Mouse (Mus musculus) stomach, postnatal 0 days (tissue): Measurements from ENCODE around the gene Gm28051. TPM values are rescaled to one million over a fixed set of nuclear protein-coding genes. Genes with fewer than 3 reads are reported as not detected.
A peak's percentile ranks its signal among the peaks of the same experiment; 100 is the strongest.

ENCODE experiments used
- ATAC-seq: fragments of 200-750 bp; cut with Nextera tagmentation; 2 replicates; pipeline ENCODE4 v1.8.0; 2017; ENCODE audit not compliant: low FRiP score, low TSS enrichment
- DNase-seq: peaks from one replicate; pipeline ENCODE4 v3.0.0-alpha.2; 2016; ENCODE audit warnings: low spot score
- H3K27ac ChIP-seq: fragments of 300-500 bp; sonication (generic); replicated peaks from 2 replicates; pipeline ENCODE4 v1.5.1; 2014; ENCODE audit warnings: mild to moderate bottlenecking, control low read depth
- H3K27me3 ChIP-seq: fragments of 300-500 bp; sonication (generic); 2 replicates; pipeline ENCODE4 v1.6.1; 2014; ENCODE audit warnings: low read length; ENCODE audit not compliant: control insufficient read depth, insufficient read depth
- H3K36me3 ChIP-seq: fragments of 300-500 bp; sonication (generic); 2 replicates; pipeline ENCODE4 v1.6.1; 2014; ENCODE audit warnings: low read length, mixed read lengths; ENCODE audit not compliant: control insufficient read depth, insufficient read depth
- H3K4me1 ChIP-seq: fragments of 300-500 bp; sonication (generic); replicated peaks from 2 replicates; pipeline ENCODE4 v1.6.1; 2014; ENCODE audit warnings: antibody characterized with exemption; ENCODE audit not compliant: control insufficient read depth, insufficient read depth
- H3K4me2 ChIP-seq: fragments of 300-500 bp; sonication (generic); replicated peaks from 2 replicates; pipeline ENCODE4 v1.6.1; 2014; ENCODE audit warnings: low read depth, mild to moderate bottlenecking, control low read depth, moderate library complexity
- H3K4me3 ChIP-seq: fragments of 300-500 bp; sonication (generic); 2 replicates; pipeline ENCODE4 v1.5.1; 2014; ENCODE audit warnings: low read depth, low read length, control low read depth
- H3K9ac ChIP-seq: fragments of 300-500 bp; sonication (generic); 2 replicates; pipeline ENCODE4 v1.6.1; 2014; ENCODE audit warnings: mild to moderate bottlenecking, low read length, control low read depth, mixed read lengths
- H3K9me3 ChIP-seq: fragments of 300-500 bp; sonication (generic); 2 replicates; pipeline ENCODE4 v1.6.1; 2016; ENCODE audit warnings: low read length; ENCODE audit not compliant: control insufficient read depth
- CTCF ChIP-seq: IDR thresholded peaks from 2 replicates; pipeline ENCODE4 v1.5.1; 2016; ENCODE audit warnings: antibody characterized with exemption, low read depth, mild to moderate bottlenecking, moderate library complexity
- EP300 ChIP-seq: optimal IDR thresholded peaks from 2 replicates; pipeline ENCODE3; 2016; ENCODE audit warnings: antibody characterized with exemption
- WGBS: fragments of 180-500 bp; shearing (Covaris S2); extraction: QIAGEN DNeasy Blood & Tissue Kit; methylation state at CpG from one replicate; pipeline ENCODE4 v1.1.7; 2014; 5-methylcytosine and 5-hydroxymethylcytosine counted together
- polyA plus RNA-seq: library from polyadenylated mRNA; unstranded; fragments of >200 nt; fragmentation: Nextera tagmentation; extraction: Ambion mirVana; gene quantifications from 2 replicates; pipeline ENCODE4 v1.2.1, GENCODE M21; 2015

Gene Gm28051
- polyA plus RNA-seq = not detected in 2 replicates

DNA sequence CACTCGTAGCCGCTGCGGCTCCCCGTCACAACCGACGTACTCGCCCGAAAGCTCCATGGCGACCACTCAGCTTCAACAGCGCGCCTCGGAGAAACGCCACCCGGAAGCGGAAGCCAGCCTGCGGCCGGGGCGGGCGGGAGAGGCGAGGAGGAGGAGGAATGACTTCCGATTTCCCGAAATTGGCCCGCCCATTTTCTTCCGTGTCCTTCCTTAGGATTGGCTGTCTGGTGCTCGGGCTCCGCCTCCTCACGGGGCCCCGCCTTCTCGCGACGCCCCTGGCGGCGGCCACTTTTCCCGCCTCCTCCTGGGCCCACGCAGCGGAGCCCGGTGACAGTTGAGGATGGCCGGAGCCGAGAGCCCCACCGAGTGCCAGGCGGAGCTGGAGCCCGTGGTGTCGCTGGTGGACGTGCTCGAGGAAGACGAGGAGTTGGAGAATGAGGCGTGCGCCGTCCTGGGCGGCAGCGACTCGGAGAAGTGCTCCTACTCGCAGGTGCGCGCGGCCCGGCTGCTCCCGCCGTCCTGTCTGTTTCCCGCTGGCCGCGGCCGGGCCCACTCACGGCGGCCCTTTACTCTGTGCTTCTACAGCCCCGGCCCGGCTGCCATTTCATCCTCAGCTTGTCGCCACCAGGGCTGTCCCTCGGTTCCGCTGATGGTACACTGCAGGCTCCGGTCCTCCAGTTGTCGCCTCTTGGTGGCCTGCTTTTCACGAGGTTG lies at the start of gene Gm28051, which contains the start of the genes Gon7 and Ubr7:
Gene Gm28051 (minus strand): TSS at position 77 of the 714 bp plus-strand sequence.
Gene Gon7 (minus strand): TSS at position 115 of the 714 bp plus-strand sequence.
Gene Ubr7 (plus strand): TSS at position 279 of the 714 bp plus-strand sequence.
- Histone ChIP-seq H3K4me2 (peak within 1 kb of the TSS; percentile 95), H3K27me3 (no peaks in the 10 kb centered on the region), H3K27ac (peak within 1 kb of the TSS; percentile 86), H3K4me1 (no peaks in the 10 kb centered on the region; the same call in 1 of the 2 replicates), H3K9ac (peak within 1 kb of the TSS; percentile 80), H3K4me3 (peak within 1 kb of the TSS; percentile 89), H3K9me3 (no peaks in the 10 kb centered on the region), H3K36me3 (no peaks in the 10 kb centered on the region)
- ATAC-seq = peak; percentile 98
- TF ChIP-seq CTCF = peak; percentile 71
- TF ChIP-seq EP300 = no peak
- under 1% methylated on average over 62 of the region's 73 CpGs for WGBS
- peak; percentile 97 for DNase-seq

DNA sequence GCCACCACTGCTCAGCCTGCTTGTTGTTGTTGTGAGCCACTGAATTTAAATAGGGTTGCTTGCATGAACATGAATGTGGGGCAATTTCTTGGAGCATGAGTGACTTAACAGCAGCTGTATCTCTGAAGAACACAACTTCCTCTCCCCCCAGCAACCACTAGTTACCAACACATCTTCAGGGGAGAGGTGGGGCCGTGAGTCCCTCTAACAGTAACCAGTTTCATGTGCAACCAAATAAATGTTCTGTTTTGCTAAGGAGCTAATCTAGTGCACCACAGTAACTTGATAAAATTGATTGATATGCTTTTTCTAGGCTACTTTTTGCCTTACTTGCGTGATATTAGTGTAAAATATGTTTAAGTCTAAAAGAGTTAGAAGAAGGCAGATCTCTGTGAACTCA lies 42.0 kb upstream of the Gm28051 start:
- ATAC-seq (no peak), DNase-seq (no peak)
- no peak overlapping the region for H3K4me3 ChIP-seq
- H3K27ac ChIP-seq = no peak overlapping the region
- no peak overlapping the region for H3K4me2 ChIP-seq
- TF ChIP-seq CTCF = no peak
- no peak for TF ChIP-seq EP300
- no peak overlapping the region for H3K9ac ChIP-seq
- no peaks in the 10 kb centered on the region for H3K36me3 ChIP-seq
- H3K27me3 ChIP-seq = no peaks in the 10 kb centered on the region
- H3K9me3 ChIP-seq = no peaks in the 10 kb centered on the region
- 86% methylated on average over 2 of the region's 2 CpGs for WGBS
- no peaks in the 10 kb centered on the region for H3K4me1 ChIP-seq

DNA sequence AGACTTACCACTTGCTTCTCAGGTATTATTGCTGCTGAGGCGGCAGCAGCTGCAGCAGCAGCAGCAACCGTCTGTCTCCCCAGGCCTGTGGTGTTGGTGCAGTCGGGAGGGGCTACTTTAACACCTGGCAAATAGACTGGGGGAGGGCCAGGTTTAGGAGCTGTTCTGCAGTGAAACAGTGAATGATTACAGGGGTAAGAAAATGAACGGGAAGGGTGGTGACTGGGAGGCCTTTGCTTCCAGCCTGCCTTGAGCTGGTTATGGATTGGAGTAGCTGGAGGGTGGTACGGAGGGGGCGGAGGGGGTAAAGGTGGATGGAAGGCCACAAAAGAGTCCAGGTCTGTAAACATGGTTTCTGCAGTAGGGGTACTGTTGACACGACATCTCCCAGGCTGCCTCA lies 30.4 kb upstream of the Gm28051 start:
- 65% methylated on average over 7 of the region's 7 CpGs for WGBS
- Histone ChIP-seq H3K9me3 (no peaks in the 10 kb centered on the region), H3K27me3 (no peaks in the 10 kb centered on the region), H3K4me2 (no peak overlapping the region), H3K36me3 (peaks cover 24% of the 10 kb centered on the region), H3K27ac (no peak overlapping the region), H3K4me1 (no peaks in the 10 kb centered on the region), H3K4me3 (no peak overlapping the region), H3K9ac (no peak overlapping the region)
- ATAC-seq = no peak
- DNase-seq = no peak
- TF ChIP-seq EP300 = no peak
- TF ChIP-seq CTCF = no peak

DNA sequence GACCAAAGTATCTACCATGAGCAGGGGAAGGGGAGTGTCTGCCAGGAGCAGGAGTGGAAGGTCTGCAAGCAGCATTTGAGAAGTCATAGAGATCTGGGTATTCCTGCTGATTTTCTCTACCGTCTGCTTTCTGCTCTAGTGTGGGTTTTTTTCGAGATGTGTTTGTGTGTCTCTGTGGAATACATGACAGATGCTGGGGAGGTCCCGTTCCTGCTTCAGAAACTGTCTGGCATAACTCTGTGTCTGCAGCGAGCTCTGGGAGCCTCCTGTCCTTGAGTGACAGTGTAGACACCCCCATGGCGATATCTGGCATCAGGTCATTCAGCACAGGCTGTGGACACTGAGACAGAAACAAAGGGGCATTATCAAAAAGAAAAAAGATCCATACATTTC lies 28.0 kb upstream of the Gm28051 start:
- no peak for ATAC-seq
- WGBS = 91% methylated on average over 5 of the region's 5 CpGs
- H3K36me3 ChIP-seq = peaks cover 18% of the 10 kb centered on the region
- DNase-seq = no peak
- TF ChIP-seq EP300 (no peak), CTCF (no peak)
- H3K9me3 ChIP-seq = no peaks in the 10 kb centered on the region
- H3K27ac ChIP-seq = no peak overlapping the region
- no peaks in the 10 kb centered on the region for H3K27me3 ChIP-seq
- no peaks in the 10 kb centered on the region for H3K4me1 ChIP-seq
- no peak overlapping the region for H3K9ac ChIP-seq
- H3K4me2 ChIP-seq = no peak overlapping the region
- no peak overlapping the region for H3K4me3 ChIP-seq

DNA sequence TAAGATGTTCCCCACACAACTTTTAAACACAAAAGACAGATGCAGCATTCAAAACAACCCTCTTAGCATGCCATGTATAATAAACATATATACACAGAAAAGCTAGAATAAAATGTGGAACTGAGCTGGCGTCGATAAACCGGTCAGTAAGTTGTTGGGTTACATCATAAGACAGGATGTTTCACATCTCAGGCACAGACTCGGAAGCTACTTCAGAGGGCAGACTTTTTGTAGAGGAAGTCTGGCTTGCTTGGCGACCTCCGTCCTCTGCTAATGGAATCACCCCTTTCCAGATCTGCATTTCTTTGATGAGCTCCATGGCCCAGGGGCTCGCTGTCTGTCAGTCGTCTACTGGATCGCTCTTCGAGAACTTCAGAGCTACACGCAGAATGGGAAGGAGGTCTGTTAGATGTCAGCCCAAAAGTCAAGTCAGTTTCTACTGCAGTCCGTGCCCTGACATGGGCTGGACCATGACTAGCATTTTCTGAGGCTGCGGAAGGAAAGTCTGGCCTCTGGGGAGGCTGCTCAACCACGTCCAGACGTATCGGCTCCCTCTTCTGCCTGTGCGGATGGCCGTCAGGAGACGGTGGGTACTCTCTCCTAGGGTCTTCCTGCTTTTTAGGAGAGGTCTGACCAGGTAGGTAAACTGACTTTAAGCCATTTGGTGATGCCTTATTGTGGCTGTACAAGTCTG lies 27.5 kb upstream of the Gm28051 start:
- Histone ChIP-seq H3K9me3 (no peaks in the 10 kb centered on the region), H3K27ac (no peak overlapping the region), H3K9ac (no peak overlapping the region), H3K4me2 (no peak overlapping the region), H3K36me3 (peaks cover 16% of the 10 kb centered on the region), H3K27me3 (no peaks in the 10 kb centered on the region), H3K4me1 (no peaks in the 10 kb centered on the region), H3K4me3 (no peak overlapping the region)
- no peak for ATAC-seq
- 87% methylated on average over 19 of the region's 19 CpGs for WGBS
- DNase-seq = no peak
- TF ChIP-seq CTCF (no peak), EP300 (no peak)

DNA sequence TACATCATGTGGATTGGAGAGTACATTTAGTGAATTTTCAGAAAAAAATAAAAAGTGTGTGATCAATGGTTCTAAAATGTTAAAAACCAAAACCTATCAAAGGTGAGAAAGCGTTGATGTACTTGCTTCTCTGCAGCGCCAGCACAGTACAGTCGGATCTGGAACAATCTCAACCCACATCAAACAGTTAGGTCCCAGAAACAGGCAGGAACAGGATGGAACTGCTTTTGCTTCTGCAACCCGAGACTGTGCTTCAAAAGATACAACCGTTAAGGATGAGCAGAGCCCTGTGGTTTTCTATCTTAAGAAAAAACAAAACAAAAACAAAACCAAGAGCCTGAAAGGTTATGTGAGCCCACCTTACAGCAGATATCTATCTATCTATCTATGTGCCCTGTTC lies 25.3 kb upstream of the Gm28051 start:
- H3K9ac ChIP-seq = no peak overlapping the region
- 93% methylated on average over 5 of the region's 5 CpGs for WGBS
- H3K4me2 ChIP-seq = no peak overlapping the region
- no peak overlapping the region for H3K27ac ChIP-seq
- ATAC-seq (no peak), DNase-seq (no peak)
- no peaks in the 10 kb centered on the region for H3K4me1 ChIP-seq
- TF ChIP-seq EP300 (no peak), CTCF (no peak)
- peaks cover 10% of the 10 kb centered on the region; the same call in 1 of the 2 replicates for H3K36me3 ChIP-seq
- H3K4me3 ChIP-seq = no peak overlapping the region
- H3K27me3 ChIP-seq = no peaks in the 10 kb centered on the region
- no peaks in the 10 kb centered on the region for H3K9me3 ChIP-seq
